Mouse (Mus musculus): ENCODE measurements around the gene Gpn2.
A peak's percentile ranks its signal among the peaks of the same experiment; 100 is the strongest.

Gpn2 gene

GRCm38 (mm10) chr4:133595538-133595937 is 11.4 kb downstream of the Gpn2 start:
- no peak for DNase-seq (ENCODE audit: low read depth, low spot score)

GRCm38 (mm10) chr4:133596084-133596483 is 11.9 kb downstream of the Gpn2 start:
- DNase-seq (ENCODE audit: low read depth, low spot score): no peak

GRCm38 (mm10) chr4:133598616-133599015 is 14.5 kb downstream of the Gpn2 start:
- DNase-seq (ENCODE audit: low read depth, low spot score): no peak

- DNase-seq (ENCODE audit: low read depth, low spot score): no peak
Observed at GRCm38 (mm10) chr4:133599116-133599515, 15.0 kb downstream of the Gpn2 start.

GRCm38 (mm10) chr4:133599571-133600073 is 15.5 kb downstream of the Gpn2 start:
- peak; percentile 85 for DNase-seq (ENCODE audit: low read depth, low spot score)

- no peak for DNase-seq (ENCODE audit: low read depth, low spot score)
Observed at GRCm38 (mm10) chr4:133600306-133600705, 16.1 kb downstream of the Gpn2 start.

GRCm38 (mm10) chr4:133601721-133602218 is 17.6 kb downstream of the Gpn2 start, which contains the start of gene Sfn:
TSS of gene Sfn (minus strand) at chr4:133602168.
- DNase-seq (ENCODE audit: low read depth, low spot score): no peak

- no peak for DNase-seq (ENCODE audit: low read depth, low spot score)
Observed at GRCm38 (mm10) chr4:133603056-133603455, 18.9 kb downstream of the Gpn2 start.

- no peak for DNase-seq (ENCODE audit: low read depth, low spot score)
Observed at GRCm38 (mm10) chr4:133604175-133604574, 20.0 kb downstream of the Gpn2 start.

GRCm38 (mm10) chr4:133604856-133605255 is 20.7 kb downstream of the Gpn2 start:
- no peak for DNase-seq (ENCODE audit: low read depth, low spot score)

- no peak for DNase-seq (ENCODE audit: low read depth, low spot score)
Observed at GRCm38 (mm10) chr4:133605330-133605729, 21.2 kb downstream of the Gpn2 start.

- no peak for DNase-seq (ENCODE audit: low read depth, low spot score)
Observed at GRCm38 (mm10) chr4:133607284-133607683, 23.1 kb downstream of the Gpn2 start.

GRCm38 (mm10) chr4:133609719-133610118 is 25.6 kb downstream of the Gpn2 start:
- DNase-seq (ENCODE audit: low read depth, low spot score): peak; percentile 49

GRCm38 (mm10) chr4:133611815-133612214 is 27.7 kb downstream of the Gpn2 start:
- DNase-seq (ENCODE audit: low read depth, low spot score): no peak

GRCm38 (mm10) chr4:133612416-133612815 is 28.3 kb downstream of the Gpn2 start:
- no peak for DNase-seq (ENCODE audit: low read depth, low spot score)

- DNase-seq (ENCODE audit: low read depth, low spot score): no peak
Observed at GRCm38 (mm10) chr4:133613026-133613425, 28.9 kb downstream of the Gpn2 start.

- DNase-seq (ENCODE audit: low read depth, low spot score): no peak
Observed at GRCm38 (mm10) chr4:133613867-133614266, 29.7 kb downstream of the Gpn2 start.

GRCm38 (mm10) chr4:133614274-133614761 is 30.2 kb downstream of the Gpn2 start:
- DNase-seq (ENCODE audit: low read depth, low spot score): peak; percentile 46

GRCm38 (mm10) chr4:133615416-133615815 is 31.3 kb downstream of the Gpn2 start:
- no peak for DNase-seq (ENCODE audit: low read depth, low spot score)

GRCm38 (mm10) chr4:133617936-133618335 is 33.8 kb downstream of the Gpn2 start:
- DNase-seq (ENCODE audit: low read depth, low spot score): no peak

GRCm38 (mm10) chr4:133619473-133620136 is 35.4 kb downstream of the Gpn2 start:
- no peak for DNase-seq (ENCODE audit: low read depth, low spot score)

GRCm38 (mm10) chr4:133620668-133621067 is 36.5 kb downstream of the Gpn2 start:
- no peak for DNase-seq (ENCODE audit: low read depth, low spot score)

GRCm38 (mm10) chr4:133622161-133622695 is 38.1 kb downstream of the Gpn2 start:
- DNase-seq (ENCODE audit: low read depth, low spot score): no peak
